9 mouse cellular contexts compared by ENCODE assay signal in the genomic region with DNA sequence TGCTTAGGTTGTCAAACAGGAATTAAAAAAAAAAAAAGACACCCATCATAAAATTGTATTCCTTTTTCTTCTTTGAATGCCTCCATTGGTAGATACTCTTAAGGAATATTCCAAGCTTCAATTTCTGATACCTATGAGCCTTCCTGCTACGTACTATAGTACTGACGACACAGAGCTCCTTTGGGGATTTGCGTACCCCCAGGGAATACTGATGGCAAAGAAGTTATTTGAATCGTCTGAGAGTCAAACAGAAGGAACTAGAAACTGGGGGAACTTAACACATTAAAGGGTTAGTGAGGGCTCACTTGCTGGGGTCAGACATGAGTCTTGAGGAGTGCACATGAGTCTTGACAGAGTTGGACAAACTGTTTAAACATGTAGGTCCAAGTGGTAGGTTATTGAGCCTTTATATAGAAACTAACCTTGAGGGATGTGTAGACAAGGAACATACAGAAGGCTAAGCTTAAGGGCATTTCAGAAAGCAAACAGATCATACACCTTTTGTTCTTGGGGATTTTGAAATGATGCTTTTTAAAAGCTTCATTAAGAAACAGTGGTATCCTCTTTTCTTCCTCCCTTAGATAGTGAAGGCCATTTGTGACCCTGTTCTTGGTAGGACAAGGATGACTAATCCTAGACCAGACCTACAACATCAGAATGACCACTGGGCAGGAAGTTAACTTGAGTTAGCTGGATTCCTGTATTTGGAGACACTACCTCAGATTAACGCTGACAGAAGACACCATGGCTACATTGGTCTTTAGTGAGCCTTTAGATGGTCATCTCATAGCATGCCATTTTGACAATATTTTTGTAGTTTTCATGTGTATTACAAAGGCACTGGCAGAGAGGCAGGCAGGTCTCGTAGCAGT. TPM values are rescaled to one million over a fixed set of nuclear protein-coding genes. Genes with fewer than 3 reads are reported as not detected.
DNase-seq lines count a peak whose midpoint lies in the region; ATAC-seq lines count a peak whose summit lies in the region.
"Had no signal": no experiment of that assay in that cellular context is flagged by ENCODE, and none has a peak within 500 bp of the region (broad histone marks: within the 10 kb centered on the region; RNA-seq: fewer than 3 reads in every experiment).

No protein-coding gene starts in this region.

- DNase-seq in 3134 (ENCODE audit: extremely low read depth, insufficient read length, low spot score) (peak; percentile 32), adipocyte (ENCODE audit: low spot score) (peak; percentile 60)
- DNase-seq in frontal cortex, postnatal 25 days (ENCODE audit: low spot score in 2 of 2): no peak
- DNase-seq in right cerebral cortex, postnatal 25 days: no peak

- H3K4me1 ChIP-seq in heart, embryonic 16.5 days (ENCODE audit: control insufficient read depth, insufficient read depth, low read length): peaks cover 43% of the 10 kb centered on the region
- peaks cover 21% of the 10 kb centered on the region for H3K4me1 ChIP-seq in heart, embryonic 11.5 days (ENCODE audit: control insufficient read depth, insufficient read depth, low read length)
- H3K4me1 ChIP-seq in limb, embryonic 15.5 days: peaks cover 23% of the 10 kb centered on the region

- H3K36me3 ChIP-seq in heart, embryonic 16.5 days (ENCODE audit: control insufficient read depth, insufficient read depth): peaks cover 30% of the 10 kb centered on the region
- peaks cover 3% of the 10 kb centered on the region; the same call in 1 of the 2 replicates for H3K36me3 ChIP-seq in heart, embryonic 11.5 days (ENCODE audit: control insufficient read depth, insufficient read depth, low read length)
- peaks cover 29% of the 10 kb centered on the region for H3K36me3 ChIP-seq in limb, embryonic 15.5 days

- peak overlapping the region; percentile 38; the same call in 1 of the 2 replicates for H3K4me2 ChIP-seq in heart, embryonic 16.5 days (ENCODE audit: low read depth, low read length)
- no peak overlapping the region for H3K4me2 ChIP-seq in heart, embryonic 11.5 days
- peak overlapping the region; percentile 45; the same call in 1 of the 2 replicates for H3K4me2 ChIP-seq in limb, embryonic 15.5 days

- no peak overlapping the region for H3K9ac ChIP-seq in heart, embryonic 16.5 days (ENCODE audit: low read length)
- H3K9ac ChIP-seq in heart, embryonic 11.5 days (ENCODE audit: low read depth, low read length): no peak overlapping the region
- no peak overlapping the region for H3K9ac ChIP-seq in limb, embryonic 15.5 days

- H3K27ac ChIP-seq in heart, embryonic 16.5 days (ENCODE audit: low read length): no peak overlapping the region
- no peak overlapping the region for H3K27ac ChIP-seq in heart, embryonic 11.5 days (ENCODE audit: low read depth, low read length)
- no peak overlapping the region for H3K27ac ChIP-seq in limb, embryonic 15.5 days

- H3K4me3 ChIP-seq in heart, embryonic 16.5 days (ENCODE audit: low read length): no peak overlapping the region
- no peak overlapping the region for H3K4me3 ChIP-seq in heart, embryonic 11.5 days (ENCODE audit: low read depth, low read length)
- 0 out of 2 replicates have a peak overlapping the region, but pooled peaks have one; percentile 10 for H3K4me3 ChIP-seq in limb, embryonic 15.5 days

- no peak for ATAC-seq in heart, embryonic 16.5 days (replicated peaks; ENCODE audit: extremely low read depth, insufficient read depth, low FRiP score)
- ATAC-seq in heart, embryonic 11.5 days (replicated peaks; ENCODE audit: insufficient number of reproducible peaks, low FRiP score, low TSS enrichment): no peak
- ATAC-seq in limb, embryonic 15.5 days (ENCODE audit: insufficient number of reproducible peaks, low FRiP score, low TSS enrichment, low read depth): no peak
- no peak for ATAC-seq in megakaryocyte progenitor cell, adult 5-6 weeks (replicated peaks; ENCODE audit: poor library complexity)

- H3K27me3 ChIP-seq in heart, embryonic 16.5 days (ENCODE audit: control insufficient read depth, insufficient read depth, low read length): no peaks in the 10 kb centered on the region
- no peaks in the 10 kb centered on the region for H3K27me3 ChIP-seq in heart, embryonic 11.5 days (ENCODE audit: control insufficient read depth, insufficient read depth, low read length)
- no peaks in the 10 kb centered on the region for H3K27me3 ChIP-seq in limb, embryonic 15.5 days
- H3K27me3 ChIP-seq: megakaryocyte, embryonic 14.5 days had no signal

- 82% methylated on average over 6 of the region's 6 CpGs for WGBS in heart, embryonic 16.5 days
- WGBS in heart, embryonic 11.5 days (ENCODE audit: insufficient replicate concordance): 87% methylated on average over 6 of the region's 6 CpGs
- 66% methylated on average over 6 of the region's 6 CpGs for WGBS in limb, embryonic 15.5 days

- no peaks in the 10 kb centered on the region for H3K9me3 ChIP-seq in heart, embryonic 16.5 days (replicated peaks; ENCODE audit: control insufficient read depth, low read length)
- H3K9me3 ChIP-seq in heart, embryonic 11.5 days (replicated peaks; ENCODE audit: control insufficient read depth, low read length): no peaks in the 10 kb centered on the region
- H3K9me3 ChIP-seq in limb, embryonic 15.5 days: no peaks in the 10 kb centered on the region
- H3K9me3 ChIP-seq: megakaryocyte, embryonic 14.5 days had no signal

RNA-seq across cellular contexts. Expression of gene Btg1, which starts 6.2 kb away (rescaled TPM):
- 49.6 and 56.9 TPM in 2 replicates for polyA plus RNA-seq in heart, embryonic 16.5 days (2015; fragmentation: Nextera tagmentation; extraction: Ambion mirVana)
- polyA plus RNA-seq in heart, embryonic 11.5 days (2014; fragmentation: Nextera tagmentation; extraction: Ambion mirVana): 35.2 and 36.6 TPM in 2 replicates
- polyA plus RNA-seq in limb, embryonic 15.5 days (2015; fragmentation: Nextera tagmentation; extraction: Ambion mirVana): 48.8 and 75.6 TPM in 2 replicates
- total RNA-seq in megakaryocyte progenitor cell, adult 5-6 weeks (2015): 35.2 and 37.5 TPM in 2 replicates
- total RNA-seq in megakaryocyte progenitor cell, adult 5-6 weeks (2017): 31.5 and 34.6 TPM in 2 replicates

Comparison
In these comparisons a context has a peak if more than half of its experiments do, and no peak if none do; other contexts are left out.
1. DNase-seq: peak in 3134 (single experiment) and adipocyte (single experiment); none in frontal cortex, postnatal 25 days (0 of 2) and right cerebral cortex, postnatal 25 days (single experiment).